Mouse (Mus musculus) forebrain, embryonic 15.5 days (tissue): ENCODE data around the gene Phlda1. TPM values are rescaled to one million over a fixed set of nuclear protein-coding genes. Genes with fewer than 3 reads are reported as not detected.
A peak's percentile ranks its signal among the peaks of the same experiment; 100 is the strongest.

ENCODE experiments used
- ATAC-seq: fragments of 200-750 bp; cut with Nextera tagmentation; replicated peaks from 2 replicates; pipeline ENCODE4 v1.8.0; 2017; ENCODE audit warnings: mild to moderate bottlenecking, moderate TSS enrichment, moderate library complexity
- H3K27ac ChIP-seq: fragments of 300-500 bp; sonication (generic); replicated peaks from 2 replicates; pipeline ENCODE4 v1.5.1; 2015; ENCODE audit warnings: mild to moderate bottlenecking, inconsistent platforms
- H3K27me3 ChIP-seq: fragments of 300-500 bp; sonication (generic); 2 replicates; pipeline ENCODE4 v1.6.1; 2015; ENCODE audit warnings: inconsistent platforms
- H3K36me3 ChIP-seq: fragments of 300-500 bp; sonication (generic); 2 replicates; pipeline ENCODE4 v1.6.1; 2015; ENCODE audit warnings: mild to moderate bottlenecking, inconsistent platforms
- H3K4me1 ChIP-seq: fragments of 300-500 bp; sonication (generic); 2 replicates; pipeline ENCODE4 v1.6.1; 2015; ENCODE audit warnings: inconsistent platforms
- H3K4me2 ChIP-seq: fragments of 300-500 bp; sonication (generic); replicated peaks from 2 replicates; pipeline ENCODE4 v1.6.1; 2015; ENCODE audit warnings: mild to moderate bottlenecking, inconsistent platforms
- H3K4me3 ChIP-seq: fragments of 300-500 bp; sonication (generic); 2 replicates; pipeline ENCODE4 v1.5.1; 2015; ENCODE audit warnings: mild to moderate bottlenecking, inconsistent platforms
- H3K9ac ChIP-seq: fragments of 300-500 bp; sonication (generic); replicated peaks from 2 replicates; pipeline ENCODE4 v1.6.1; 2015; ENCODE audit warnings: mild to moderate bottlenecking, inconsistent platforms
- H3K9me3 ChIP-seq: fragments of 300-500 bp; sonication (generic); 2 replicates; pipeline ENCODE4 v1.6.1; 2016; ENCODE audit warnings: inconsistent platforms
- WGBS: fragments of 180-500 bp; shearing (Covaris S2); methylation state at CpG from one replicate; pipeline ENCODE4 v1.1.7; 2015; ENCODE audit warnings: mixed read lengths; 5-methylcytosine and 5-hydroxymethylcytosine counted together
- polyA plus RNA-seq: library from polyadenylated mRNA; unstranded; fragments of >200 nt; fragmentation: Nextera tagmentation; extraction: Ambion mirVana; gene quantifications from 2 replicates; pipeline ENCODE4 v1.2.1, GENCODE M21; 2015

Gene Phlda1
- polyA plus RNA-seq, 1 experiment from 2014 or later, result 24.3 TPM

DNA sequence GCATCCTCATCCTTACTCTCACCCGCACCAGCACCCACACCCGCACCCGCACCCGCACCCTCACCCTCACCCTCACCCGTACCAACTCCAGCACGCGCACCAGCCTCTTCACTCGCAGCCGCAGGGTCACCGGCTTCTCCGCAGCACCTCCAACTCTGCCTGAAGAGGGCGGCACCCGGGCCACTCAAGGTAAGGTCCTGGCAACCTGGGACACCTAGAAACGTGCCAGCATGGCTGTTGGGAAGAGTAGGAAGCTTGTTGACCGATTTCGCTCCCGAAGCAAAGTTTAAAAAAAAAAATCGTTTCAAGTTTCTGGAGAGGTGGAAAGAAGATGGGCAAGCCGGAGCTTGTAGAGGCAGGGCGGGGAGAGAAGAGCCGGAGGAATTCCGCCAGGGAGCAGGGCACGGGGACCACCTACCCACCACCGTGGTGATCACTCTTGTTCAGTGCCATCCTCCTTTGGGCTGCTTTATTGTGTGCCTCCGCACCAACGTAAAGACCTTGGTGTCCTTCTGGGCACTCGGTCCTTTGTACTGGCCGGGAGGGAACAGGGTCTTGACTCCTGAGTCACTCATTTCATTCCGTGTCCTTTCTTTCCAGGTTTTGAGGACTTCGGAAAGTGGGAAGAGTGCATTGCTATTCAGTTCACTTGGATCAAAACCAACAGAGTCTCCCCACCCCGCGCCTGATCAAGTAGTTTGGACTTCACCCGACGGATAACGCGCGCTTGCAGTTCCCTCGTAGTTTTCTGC is 1.6 kb downstream of the Phlda1 start:
- WGBS, result under 1% methylated on average over 38 of the region's 38 CpGs

DNA sequence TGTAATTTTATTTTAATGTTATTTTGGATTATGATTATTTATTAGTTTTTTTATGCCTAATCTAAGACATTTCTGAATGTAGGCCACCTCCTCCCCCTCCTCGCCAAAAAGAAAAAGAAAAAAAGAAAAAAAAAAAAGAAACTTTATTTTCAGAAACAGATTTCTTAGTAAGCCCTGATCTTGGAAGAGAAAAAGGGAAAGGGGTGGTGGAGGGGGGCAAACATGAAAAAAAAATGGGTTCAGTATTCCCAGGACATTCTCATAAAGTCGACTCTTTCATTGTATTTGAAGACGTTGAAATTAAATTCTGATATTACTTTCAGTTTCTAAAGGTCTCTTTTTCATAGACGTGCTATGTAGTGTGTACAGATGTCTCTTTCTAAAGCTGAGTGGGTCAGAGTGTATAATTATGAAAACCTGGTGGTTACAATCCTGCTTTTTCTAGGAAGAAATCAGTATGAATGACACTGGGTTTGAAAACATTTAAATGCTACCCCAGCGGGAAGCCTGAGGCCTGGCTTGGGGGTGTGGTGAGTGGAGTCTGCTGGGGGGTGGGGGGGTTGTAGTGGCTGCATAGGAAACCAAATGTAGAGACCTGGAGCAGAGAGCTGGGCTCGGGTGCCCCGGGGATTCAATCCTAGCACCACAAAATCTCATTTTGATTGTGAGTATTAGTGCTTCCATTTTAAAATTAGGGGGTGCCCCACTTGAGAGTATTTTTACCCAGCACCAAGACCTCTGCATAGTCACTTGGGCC is 2.4 kb downstream of the Phlda1 start:
- H3K9ac ChIP-seq, result peak overlapping the region; percentile 85
- H3K9me3 ChIP-seq, result no peaks in the 10 kb centered on the region
- no peak for ATAC-seq
- no peaks in the 10 kb centered on the region for H3K36me3 ChIP-seq
- no peak overlapping the region for H3K27ac ChIP-seq
- H3K4me1 ChIP-seq, result peaks cover 22% of the 10 kb centered on the region
- 9% methylated on average over 7 of the region's 7 CpGs for WGBS
- peak overlapping the region; percentile 93 for H3K4me3 ChIP-seq
- peak overlapping the region; percentile 75 for H3K4me2 ChIP-seq
- no peaks in the 10 kb centered on the region for H3K27me3 ChIP-seq

More for the DNA sequence above, 1.6 kb downstream of the Phlda1 start:
- Histone ChIP-seq H3K4me3 (peak overlapping the region; percentile 93), H3K9ac (peak overlapping the region; percentile 85), H3K9me3 (no peaks in the 10 kb centered on the region), H3K27ac (peak overlapping the region; percentile 96), H3K4me2 (peak overlapping the region; percentile 75), H3K36me3 (no peaks in the 10 kb centered on the region), H3K4me1 (peaks cover 22% of the 10 kb centered on the region), H3K27me3 (no peaks in the 10 kb centered on the region)
- peak; percentile 37; the same call in 1 of the 2 replicates for ATAC-seq

DNA sequence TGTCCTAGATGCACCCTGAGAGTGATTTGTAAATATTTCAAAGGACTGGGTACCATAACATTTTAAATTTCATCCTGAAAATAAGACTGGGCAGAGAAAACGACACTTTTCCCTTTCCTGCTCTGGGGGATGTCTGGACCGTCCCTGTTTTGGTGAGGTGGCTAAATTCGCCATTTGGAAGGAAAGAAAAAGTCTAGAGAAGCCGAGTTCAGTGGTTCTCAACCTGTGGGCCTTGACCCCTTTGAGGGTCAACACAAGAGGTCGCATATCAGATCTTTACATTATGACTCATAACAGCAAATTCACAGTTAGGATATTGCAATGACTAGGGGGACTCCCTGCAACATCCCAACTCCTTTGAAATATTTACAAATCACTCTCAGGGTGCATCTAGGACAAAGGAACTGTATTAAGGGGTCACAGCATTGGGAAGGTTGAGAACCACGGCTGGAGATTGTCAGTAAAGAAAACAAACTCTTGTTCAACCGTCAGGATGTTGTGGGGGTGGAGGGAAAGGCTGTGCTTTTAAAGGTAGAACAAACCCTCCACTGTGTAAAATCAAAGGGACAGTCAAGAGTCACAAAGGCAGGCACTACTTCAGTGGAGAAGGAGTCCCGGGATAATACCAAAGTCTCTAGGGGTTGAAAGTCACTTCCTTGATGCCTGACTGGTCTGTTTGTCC is 3.2 kb downstream of the Phlda1 start:
- 36% methylated on average over 8 of the region's 8 CpGs for WGBS
- no peak overlapping the region for H3K27ac ChIP-seq
- H3K4me2 ChIP-seq, result peak overlapping the region; percentile 75
- no peaks in the 10 kb centered on the region for H3K27me3 ChIP-seq
- ATAC-seq, result no peak
- no peaks in the 10 kb centered on the region for H3K9me3 ChIP-seq
- H3K9ac ChIP-seq, result 0 out of 2 replicates have a peak overlapping the region, but pooled peaks have one; percentile 19
- peak overlapping the region; percentile 93 for H3K4me3 ChIP-seq
- peaks cover 22% of the 10 kb centered on the region for H3K4me1 ChIP-seq
- H3K36me3 ChIP-seq, result no peaks in the 10 kb centered on the region

DNA sequence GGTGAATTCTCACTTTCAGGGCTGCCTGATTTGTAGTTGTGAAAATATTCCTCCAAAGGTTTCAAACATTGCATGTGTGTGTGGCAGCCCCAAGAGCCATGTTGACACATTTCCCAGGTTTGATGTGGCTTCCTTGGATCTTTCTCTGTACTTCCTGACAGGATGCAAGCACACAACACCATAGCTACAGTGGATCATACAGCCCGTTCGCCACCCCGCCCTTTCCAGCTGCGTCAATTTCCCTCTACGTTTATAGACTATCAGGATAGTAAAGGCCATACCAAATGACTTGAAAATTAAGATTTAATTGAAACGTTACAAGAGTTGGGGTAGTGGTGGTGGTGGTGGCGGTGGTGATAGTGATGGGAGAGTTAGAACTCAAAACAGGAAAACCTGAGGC is 3.9 kb downstream of the Phlda1 start:
- H3K9ac ChIP-seq, result no peak overlapping the region
- H3K36me3 ChIP-seq, result no peaks in the 10 kb centered on the region
- H3K4me2 ChIP-seq, result no peak overlapping the region
- H3K4me1 ChIP-seq, result peaks cover 22% of the 10 kb centered on the region
- no peaks in the 10 kb centered on the region for H3K27me3 ChIP-seq
- H3K4me3 ChIP-seq, result no peak overlapping the region
- H3K9me3 ChIP-seq, result no peaks in the 10 kb centered on the region
- H3K27ac ChIP-seq, result no peak overlapping the region
- no peak for ATAC-seq
- 88% methylated on average over 7 of the region's 7 CpGs for WGBS

DNA sequence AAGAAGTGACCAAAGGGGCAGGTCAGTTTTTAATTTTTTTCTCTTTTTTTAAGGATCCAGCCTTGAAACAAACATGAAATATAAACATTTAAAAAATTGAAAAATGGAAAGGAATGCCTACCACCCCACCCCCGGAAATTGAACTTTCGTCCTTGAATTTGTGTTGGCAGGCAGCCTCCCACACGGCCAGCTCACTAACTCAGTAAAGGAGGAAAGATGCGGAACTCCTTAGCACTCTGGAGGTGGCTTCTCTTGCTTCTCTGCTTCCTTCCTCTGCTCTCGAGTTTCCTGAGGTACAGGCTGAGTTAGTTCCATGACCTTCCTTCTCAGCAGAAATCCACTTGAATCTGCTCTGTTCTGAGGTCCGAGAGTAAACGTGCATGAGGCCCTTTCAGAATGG is 4.7 kb downstream of the Phlda1 start:
- WGBS, result 60% methylated on average over 7 of the region's 7 CpGs
- Histone ChIP-seq H3K4me1 (peaks cover 18% of the 10 kb centered on the region), H3K4me2 (no peak overlapping the region), H3K9ac (no peak overlapping the region), H3K27ac (no peak overlapping the region), H3K4me3 (no peak overlapping the region), H3K27me3 (no peaks in the 10 kb centered on the region), H3K36me3 (no peaks in the 10 kb centered on the region), H3K9me3 (no peaks in the 10 kb centered on the region)
- no peak for ATAC-seq

DNA sequence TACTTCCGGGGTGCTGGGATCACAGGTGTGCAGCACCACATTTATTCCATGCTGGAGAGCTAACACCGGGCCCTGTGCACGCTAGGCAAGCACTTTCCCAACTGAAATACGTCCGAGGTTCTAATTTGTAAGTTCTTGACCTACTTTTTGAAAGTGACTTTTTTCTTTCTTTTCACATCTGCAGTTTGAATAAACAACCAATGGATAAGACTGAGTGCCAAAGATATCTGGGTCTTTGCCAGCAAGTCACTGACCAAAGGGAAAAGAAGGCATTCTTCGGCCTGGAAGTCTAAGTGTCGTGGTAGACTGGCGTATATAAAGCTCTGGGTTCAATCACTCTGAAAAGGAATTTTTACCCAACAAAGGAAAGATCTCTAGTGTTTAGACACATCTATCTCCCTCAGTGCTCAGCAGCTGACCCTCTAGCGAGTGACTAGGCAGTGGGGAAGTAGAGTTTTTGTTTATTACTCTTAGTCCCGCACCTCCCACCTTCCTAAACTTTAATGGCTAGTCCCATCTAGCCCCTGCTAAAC is 6.0 kb downstream of the Phlda1 start:
- H3K4me1 ChIP-seq, result peaks cover 15% of the 10 kb centered on the region
- H3K9ac ChIP-seq, result no peak overlapping the region
- no peak overlapping the region for H3K4me2 ChIP-seq
- no peaks in the 10 kb centered on the region for H3K36me3 ChIP-seq
- H3K27ac ChIP-seq, result no peak overlapping the region
- no peak for ATAC-seq
- no peak overlapping the region for H3K4me3 ChIP-seq
- H3K9me3 ChIP-seq, result no peaks in the 10 kb centered on the region
- 66% methylated on average over 10 of the region's 10 CpGs for WGBS
- H3K27me3 ChIP-seq, result no peaks in the 10 kb centered on the region

GRCm38 (mm10) chr10:111514282-111514885 is 8.3 kb downstream of the Phlda1 start:
- WGBS, result 97% methylated on average over 5 of the region's 5 CpGs
- H3K27me3 ChIP-seq, result no peaks in the 10 kb centered on the region
- ATAC-seq, result no peak
- no peaks in the 10 kb centered on the region for H3K9me3 ChIP-seq
- no peak overlapping the region for H3K4me3 ChIP-seq
- no peak overlapping the region for H3K27ac ChIP-seq
- H3K4me1 ChIP-seq, result peaks cover under 1% of the 10 kb centered on the region; the same call in 1 of the 2 replicates
- no peak overlapping the region for H3K9ac ChIP-seq
- no peak overlapping the region for H3K4me2 ChIP-seq
- H3K36me3 ChIP-seq, result no peaks in the 10 kb centered on the region

- Histone ChIP-seq H3K4me2 (no peak overlapping the region), H3K4me1 (peaks cover 10% of the 10 kb centered on the region), H3K27me3 (no peaks in the 10 kb centered on the region), H3K9ac (no peak overlapping the region), H3K27ac (no peak overlapping the region), H3K36me3 (no peaks in the 10 kb centered on the region), H3K9me3 (no peaks in the 10 kb centered on the region), H3K4me3 (no peak overlapping the region)
- 93% methylated on average over 17 of the region's 17 CpGs for WGBS
- no peak; the same call in 1 of the 2 replicates for ATAC-seq
Measured at GRCm38 (mm10) chr10:111515071-111516010, 9.3 kb downstream of the Phlda1 start.

DNA sequence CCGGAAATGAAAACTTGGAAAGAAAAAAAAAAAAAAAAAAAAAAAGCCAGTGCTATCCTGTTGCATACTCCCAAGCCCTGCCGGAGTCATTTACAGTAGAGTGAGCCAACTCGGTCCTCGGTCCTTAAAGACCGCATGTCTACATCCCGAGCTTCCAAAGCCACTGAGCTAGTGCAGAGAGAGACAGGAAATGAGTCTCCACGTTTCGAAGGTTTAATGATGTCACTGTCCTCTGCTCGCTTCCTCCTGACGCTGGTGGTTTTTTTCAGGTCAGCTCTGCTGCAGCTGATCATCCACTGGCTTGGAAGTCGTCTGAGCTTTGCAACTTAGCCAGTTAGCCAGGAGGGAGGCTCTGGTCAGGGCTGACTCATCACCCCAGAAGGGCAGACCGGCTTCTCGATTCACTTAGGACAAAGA is 10.1 kb downstream of the Phlda1 start:
- Histone ChIP-seq H3K9ac (no peak overlapping the region), H3K4me2 (no peak overlapping the region), H3K27ac (no peak overlapping the region), H3K36me3 (no peaks in the 10 kb centered on the region), H3K9me3 (no peaks in the 10 kb centered on the region), H3K27me3 (no peaks in the 10 kb centered on the region), H3K4me1 (peaks cover 16% of the 10 kb centered on the region), H3K4me3 (no peak overlapping the region)
- no peak for ATAC-seq
- 66% methylated on average over 13 of the region's 13 CpGs for WGBS

GRCm38 (mm10) chr10:111516804-111517436 is 10.8 kb downstream of the Phlda1 start:
- no peaks in the 10 kb centered on the region for H3K9me3 ChIP-seq
- H3K4me3 ChIP-seq, result no peak overlapping the region
- 85% methylated on average over 8 of the region's 8 CpGs for WGBS
- no peak overlapping the region for H3K9ac ChIP-seq
- peaks cover 16% of the 10 kb centered on the region for H3K4me1 ChIP-seq
- no peak overlapping the region for H3K27ac ChIP-seq
- H3K36me3 ChIP-seq, result no peaks in the 10 kb centered on the region
- no peaks in the 10 kb centered on the region for H3K27me3 ChIP-seq
- H3K4me2 ChIP-seq, result no peak overlapping the region
- ATAC-seq, result no peak
